Mouse (Mus musculus): Measurements from ENCODE around the gene Bmp7.

Bmp7 gene

GRCm38 (mm10) chr2:172851773-172852172 is 88.3 kb downstream of the Bmp7 start:
- no peak for DNase-seq (ENCODE audit: low spot score)

- no peak for DNase-seq (ENCODE audit: low spot score)
These were observed 91.9 kb downstream of the Bmp7 start for GRCm38 (mm10) chr2:172848193-172848592.

GRCm38 (mm10) chr2:172846311-172846575 is 93.9 kb downstream of the Bmp7 start:
- DNase-seq (ENCODE audit: low spot score): no peak

GRCm38 (mm10) chr2:172845536-172846310 is 94.4 kb downstream of the Bmp7 start:
- no peak for DNase-seq (ENCODE audit: low spot score)

GRCm38 (mm10) chr2:172843903-172844302 is 96.2 kb downstream of the Bmp7 start:
- no peak for DNase-seq (ENCODE audit: low spot score)

- DNase-seq (ENCODE audit: low spot score): no peak
These were observed 97.8 kb downstream of the Bmp7 start for GRCm38 (mm10) chr2:172842306-172842705.

GRCm38 (mm10) chr2:172840905-172841750 is 99.0 kb downstream of the Bmp7 start:
- no peak for DNase-seq (ENCODE audit: low spot score)

- no peak for DNase-seq (ENCODE audit: low spot score)
These were observed 100.7 kb downstream of the Bmp7 start for GRCm38 (mm10) chr2:172839317-172839980.

- no peak for DNase-seq (ENCODE audit: low spot score)
These were observed 103.6 kb downstream of the Bmp7 start for GRCm38 (mm10) chr2:172836516-172836915.

- DNase-seq (ENCODE audit: low spot score): no peak
These were observed 106.9 kb downstream of the Bmp7 start for GRCm38 (mm10) chr2:172833196-172833595.

GRCm38 (mm10) chr2:172831762-172832161 is 108.4 kb downstream of the Bmp7 start:
- peak; percentile 61 for DNase-seq (ENCODE audit: low spot score)

- peak; percentile 57 for DNase-seq (ENCODE audit: low spot score)
These were observed 109.0 kb downstream of the Bmp7 start for GRCm38 (mm10) chr2:172831133-172831532.

- no peak for DNase-seq (ENCODE audit: low spot score)
These were observed 111.9 kb downstream of the Bmp7 start for GRCm38 (mm10) chr2:172828229-172828628.

GRCm38 (mm10) chr2:172827564-172827963 is 112.6 kb downstream of the Bmp7 start:
- no peak for DNase-seq (ENCODE audit: low spot score)

GRCm38 (mm10) chr2:172825785-172826145 is 114.4 kb downstream of the Bmp7 start:
- DNase-seq (ENCODE audit: low spot score): no peak

GRCm38 (mm10) chr2:172824906-172825784 is 115.0 kb downstream of the Bmp7 start:
- DNase-seq (ENCODE audit: low spot score): no peak

GRCm38 (mm10) chr2:172818631-172819230 is 121.4 kb downstream of the Bmp7 start:
- DNase-seq (ENCODE audit: low spot score): no peak
